Mouse (Mus musculus): ENCODE results near the gene H2afb3. TPM values are rescaled to one million over a fixed set of nuclear protein-coding genes. Genes with fewer than 3 reads are reported as not detected.

The H2afb3 gene
- polyA plus RNA-seq, 1 experiment from 2014 or later = not detected

DNA sequence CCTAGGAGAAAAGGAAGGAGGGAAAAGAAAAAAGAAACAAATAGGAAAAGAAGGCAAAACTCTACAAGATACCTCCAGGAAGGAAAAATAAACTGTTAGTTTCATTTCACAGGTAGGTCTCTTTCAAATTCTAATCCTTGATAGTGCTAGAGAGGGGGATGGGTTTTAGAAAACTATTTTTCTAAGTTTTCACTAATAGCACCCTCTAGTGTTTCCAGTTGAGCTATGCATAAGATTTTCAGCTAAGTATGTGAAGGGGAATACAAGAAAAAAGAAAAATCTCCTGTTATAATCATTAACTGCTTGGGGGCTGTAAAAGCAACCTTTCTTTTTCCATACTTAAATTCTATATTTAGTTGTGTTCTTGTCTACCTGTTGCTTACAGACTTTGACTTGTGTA is 27.4 kb downstream of the H2afb3 start:
- H3K9me3 ChIP-seq (replicated peaks; ENCODE audit: control insufficient read depth, low read length) = no peaks in the 10 kb centered on the region
- H3K9ac ChIP-seq (replicated peaks; ENCODE audit: low read length) = no peak overlapping the region
- H3K27ac ChIP-seq (replicated peaks; ENCODE audit: low read depth, low read length) = no peak overlapping the region
- no peak overlapping the region for H3K4me3 ChIP-seq (ENCODE audit: low read depth, low read length)
- H3K27me3 ChIP-seq (ENCODE audit: control insufficient read depth, insufficient read depth, low read length) = no peaks in the 10 kb centered on the region
- no peaks in the 10 kb centered on the region for H3K4me1 ChIP-seq (ENCODE audit: control insufficient read depth, insufficient read depth, low read length)
- no peak for ATAC-seq (replicated peaks; ENCODE audit: insufficient number of reproducible peaks, low FRiP score, low TSS enrichment, low read depth)
- peak; percentile 42 for DNase-seq (ENCODE audit: low spot score)
- no peaks in the 10 kb centered on the region for H3K36me3 ChIP-seq (replicated peaks; ENCODE audit: control insufficient read depth, insufficient read depth, low read depth, low read length)
- no peak overlapping the region for H3K4me2 ChIP-seq (ENCODE audit: low read depth, low read length)

Other genes starting within 250 kb of the H2afb3 start
- 3.7 and 4.7 TPM in 2 replicates for gene Pcdh11x, start 22.8 kb downstream of the H2afb3 start, polyA plus RNA-seq (2014; fragmentation: Nextera tagmentation; extraction: Ambion mirVana)